In the genomic region with DNA sequence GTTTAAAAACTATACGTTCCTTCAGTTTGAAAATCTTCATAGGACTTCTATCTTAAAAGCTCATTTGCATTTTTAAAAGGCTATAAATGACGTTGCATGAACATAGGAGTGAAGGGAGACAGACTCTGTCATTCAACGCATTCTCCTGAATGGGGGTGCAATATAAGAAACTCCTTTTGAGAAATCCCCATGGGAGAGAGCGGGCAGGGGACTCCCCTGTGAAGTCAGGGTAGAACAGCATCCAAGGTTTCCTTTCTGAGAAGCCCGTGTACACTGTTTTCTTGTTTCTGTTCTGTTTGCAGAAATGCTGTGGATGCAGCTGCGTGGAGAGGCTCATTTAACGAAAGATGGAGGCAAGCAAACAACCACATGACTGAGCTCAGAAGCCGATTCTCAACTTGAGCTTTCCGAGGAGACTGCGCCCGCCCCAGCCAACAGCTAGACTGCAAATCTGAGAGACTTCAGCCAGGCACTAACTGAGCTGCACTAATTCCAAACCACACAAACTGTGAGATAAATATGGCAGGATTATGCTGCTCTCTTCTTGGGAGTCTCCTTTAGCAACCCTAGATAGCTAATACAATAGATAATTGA, we compare ENCODE assay signal across 17 mouse cellular contexts. TPM values are rescaled to one million over a fixed set of nuclear protein-coding genes. Genes with fewer than 3 reads are reported as not detected.
DNase-seq lines count a peak whose midpoint lies in the region; ATAC-seq lines count a peak whose summit lies in the region.
"Had no signal": no experiment of that assay in that cellular context is flagged by ENCODE, and none has a peak within 500 bp of the region (broad histone marks: within the 10 kb centered on the region; RNA-seq: fewer than 3 reads in every experiment).

No protein-coding gene starts in this region.

- no peak overlapping the region for H3K4me3 ChIP-seq in midbrain, embryonic 14.5 days (replicated peaks; ENCODE audit: low read depth, low read length)
- H3K4me3 ChIP-seq in midbrain, embryonic 13.5 days (replicated peaks), result no peak overlapping the region
- H3K4me3 ChIP-seq: embryonic facial prominence, embryonic 10.5 days; limb, embryonic 15.5 days had no signal

- no peak overlapping the region for H3K4me2 ChIP-seq in midbrain, embryonic 14.5 days (ENCODE audit: low read length)
- no peak overlapping the region for H3K4me2 ChIP-seq in midbrain, embryonic 13.5 days (replicated peaks)
- H3K4me2 ChIP-seq: limb, embryonic 15.5 days had no signal

- no peak for DNase-seq in frontal cortex, postnatal 36 days (ENCODE audit: low spot score in 2 of 2)
- DNase-seq in midbrain, embryonic 14.5 days, result peak; percentile 5
- DNase-seq in layer of hippocampus, postnatal 36 days, result peak; percentile 7 to 9
- DNase-seq in right cerebral cortex, postnatal 4 days, result peak; percentile 25
- DNase-seq in testis, postnatal 10 days (ENCODE audit: low spot score), result no peak
- DNase-seq in heart, postnatal 4 days, result no peak
- DNase-seq: adrenal gland, postnatal 36 days; B cell, adult 2 months; cerebellum, adult 18-20 months; gastrocnemius, postnatal 25 days; lung, adult 2 months had no signal

- ATAC-seq in frontal cortex, adult (ENCODE audit: low TSS enrichment), result peak; percentile 90
- no peak for ATAC-seq in midbrain, embryonic 14.5 days (ENCODE audit: low FRiP score, low TSS enrichment)
- no peak for ATAC-seq in midbrain, embryonic 13.5 days

- H3K9me3 ChIP-seq in midbrain, embryonic 14.5 days (ENCODE audit: control insufficient read depth, low read length), result no peaks in the 10 kb centered on the region
- no peaks in the 10 kb centered on the region for H3K9me3 ChIP-seq in midbrain, embryonic 13.5 days
- H3K9me3 ChIP-seq: embryonic facial prominence, embryonic 10.5 days; limb, embryonic 15.5 days had no signal

- no peaks in the 10 kb centered on the region for H3K4me1 ChIP-seq in midbrain, embryonic 14.5 days (ENCODE audit: control insufficient read depth, insufficient read depth, low read length)
- peaks cover 6% of the 10 kb centered on the region for H3K4me1 ChIP-seq in midbrain, embryonic 13.5 days (replicated peaks)
- H3K4me1 ChIP-seq: embryonic facial prominence, embryonic 10.5 days; limb, embryonic 15.5 days had no signal

- 60% methylated on average over 11 of the region's 11 CpGs for WGBS in midbrain, embryonic 14.5 days
- WGBS in midbrain, embryonic 13.5 days, result 57% methylated on average over 11 of the region's 11 CpGs

- H3K36me3 ChIP-seq in midbrain, embryonic 14.5 days (ENCODE audit: control insufficient read depth, insufficient read depth, low read length), result no peaks in the 10 kb centered on the region
- H3K36me3 ChIP-seq in midbrain, embryonic 13.5 days, result no peaks in the 10 kb centered on the region
- H3K36me3 ChIP-seq: embryonic facial prominence, embryonic 10.5 days; limb, embryonic 15.5 days had no signal

- no peak overlapping the region for H3K9ac ChIP-seq in midbrain, embryonic 14.5 days (replicated peaks; ENCODE audit: low read length)
- no peak overlapping the region for H3K9ac ChIP-seq in midbrain, embryonic 13.5 days (replicated peaks)
- H3K9ac ChIP-seq: limb, embryonic 15.5 days had no signal

- H3K27me3 ChIP-seq in midbrain, embryonic 14.5 days (ENCODE audit: control insufficient read depth, insufficient read depth, low read length), result no peaks in the 10 kb centered on the region
- H3K27me3 ChIP-seq in midbrain, embryonic 13.5 days, result no peaks in the 10 kb centered on the region
- H3K27me3 ChIP-seq: limb, embryonic 15.5 days had no signal

- H3K27ac ChIP-seq in midbrain, embryonic 14.5 days (replicated peaks; ENCODE audit: low read depth, low read length), result no peak overlapping the region
- H3K27ac ChIP-seq in midbrain, embryonic 13.5 days, result no peak overlapping the region
- H3K27ac ChIP-seq: embryonic facial prominence, embryonic 10.5 days; kidney, postnatal 0 days; limb, embryonic 15.5 days had no signal

RNA-seq across cellular contexts. Expression of gene Pcdh10, which starts 54.1 kb away (rescaled TPM):
- 30.9 and 35.4 TPM in 2 replicates for polyA plus RNA-seq in midbrain, embryonic 14.5 days (2014; fragmentation: Nextera tagmentation; extraction: Ambion mirVana)
- polyA plus RNA-seq in midbrain, embryonic 13.5 days (2015; fragmentation: Nextera tagmentation; extraction: Ambion mirVana), result 14.6 and 15.6 TPM in 2 replicates
- 10 to 100 TPM; 87.2 to 91.8 TPM for total RNA-seq in layer of hippocampus, postnatal 36 days (2021)
- total RNA-seq in heart, postnatal 4 days (2021), result under 1 TPM; 0.07 to 0.24 TPM
- total RNA-seq: megakaryocyte, adult 5-6 weeks had no signal

Comparison
In these comparisons a context has a peak if more than half of its experiments do, and no peak if none do; other contexts are left out.
1. DNase-seq: peak in midbrain, embryonic 14.5 days (single experiment), layer of hippocampus, postnatal 36 days (2 of 2) and right cerebral cortex, postnatal 4 days (single experiment); none in frontal cortex, postnatal 36 days (0 of 2), testis, postnatal 10 days (single experiment) and heart, postnatal 4 days (single experiment).
2. RNA of gene Pcdh10, which starts 54.1 kb away (total RNA-seq): 87.2 to 91.8 TPM in layer of hippocampus, postnatal 36 days; 0.07 to 0.24 TPM in heart, postnatal 4 days; every median in the first group is over 10 times any median in the second.